Mouse (Mus musculus): ENCODE data around the gene Snai1.

The Snai1 gene

DNA sequence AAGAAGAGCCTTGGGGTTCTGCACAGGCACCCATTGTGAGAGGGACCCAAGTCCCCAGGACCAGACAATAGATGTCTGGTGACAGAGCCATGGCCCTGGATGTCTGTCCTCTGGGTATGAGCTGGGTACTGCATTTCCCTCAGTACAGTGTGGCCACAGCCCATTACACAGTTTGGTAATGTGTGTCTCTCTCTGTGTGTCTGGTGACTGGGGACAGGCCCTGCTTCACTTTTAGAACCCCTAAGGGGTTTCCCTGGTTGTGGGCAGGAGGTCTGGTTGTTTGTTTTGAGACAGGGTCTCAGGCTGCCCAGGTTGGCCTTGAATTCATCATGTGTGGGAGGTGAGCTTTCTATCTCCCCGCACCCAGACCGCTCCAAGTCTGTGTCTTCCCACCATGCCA is 47.3 kb downstream of the Snai1 start:
- DNase-seq: no peak

DNA sequence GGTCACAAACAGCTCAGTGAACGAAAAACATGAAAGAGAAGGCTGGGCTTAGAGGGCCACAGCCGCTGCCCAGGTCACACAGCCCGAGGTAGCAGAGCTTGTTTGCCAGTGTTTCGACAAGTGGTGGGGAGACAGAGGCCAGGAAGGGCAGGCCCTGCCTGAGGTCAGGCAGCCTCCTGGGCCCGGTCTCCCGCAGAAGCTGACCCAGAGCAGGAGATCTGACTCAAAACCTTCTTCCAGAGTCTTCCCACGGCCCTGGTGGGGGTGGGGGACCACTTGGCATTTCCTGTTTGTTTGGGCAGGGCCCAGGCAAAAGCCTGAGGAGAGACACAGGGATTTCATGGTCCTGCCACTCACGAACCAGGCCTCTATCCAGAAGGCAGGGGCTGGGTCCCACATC is 48.0 kb downstream of the Snai1 start:
- DNase-seq: peak; percentile 77

DNA sequence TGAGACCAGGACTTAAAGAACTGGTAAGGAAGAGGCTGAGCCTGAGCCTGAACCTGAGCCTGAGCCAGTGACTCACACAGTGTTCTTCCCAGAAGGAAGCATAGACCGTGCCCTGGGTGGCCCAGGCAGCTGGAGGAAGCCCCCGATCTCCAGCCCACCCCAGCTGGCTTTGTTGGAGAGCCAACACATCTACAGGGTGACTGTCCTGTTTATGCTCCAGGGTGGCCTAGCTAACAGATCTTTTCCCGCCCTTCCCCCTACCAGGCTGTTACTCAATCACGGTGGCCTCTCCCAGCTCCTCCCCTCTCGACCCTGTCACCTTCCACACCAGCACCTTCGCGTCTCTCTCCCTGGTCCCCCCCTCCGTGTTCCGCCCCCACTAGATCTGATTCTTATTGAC is 49.0 kb downstream of the Snai1 start:
- DNase-seq: peak; percentile 57

DNA sequence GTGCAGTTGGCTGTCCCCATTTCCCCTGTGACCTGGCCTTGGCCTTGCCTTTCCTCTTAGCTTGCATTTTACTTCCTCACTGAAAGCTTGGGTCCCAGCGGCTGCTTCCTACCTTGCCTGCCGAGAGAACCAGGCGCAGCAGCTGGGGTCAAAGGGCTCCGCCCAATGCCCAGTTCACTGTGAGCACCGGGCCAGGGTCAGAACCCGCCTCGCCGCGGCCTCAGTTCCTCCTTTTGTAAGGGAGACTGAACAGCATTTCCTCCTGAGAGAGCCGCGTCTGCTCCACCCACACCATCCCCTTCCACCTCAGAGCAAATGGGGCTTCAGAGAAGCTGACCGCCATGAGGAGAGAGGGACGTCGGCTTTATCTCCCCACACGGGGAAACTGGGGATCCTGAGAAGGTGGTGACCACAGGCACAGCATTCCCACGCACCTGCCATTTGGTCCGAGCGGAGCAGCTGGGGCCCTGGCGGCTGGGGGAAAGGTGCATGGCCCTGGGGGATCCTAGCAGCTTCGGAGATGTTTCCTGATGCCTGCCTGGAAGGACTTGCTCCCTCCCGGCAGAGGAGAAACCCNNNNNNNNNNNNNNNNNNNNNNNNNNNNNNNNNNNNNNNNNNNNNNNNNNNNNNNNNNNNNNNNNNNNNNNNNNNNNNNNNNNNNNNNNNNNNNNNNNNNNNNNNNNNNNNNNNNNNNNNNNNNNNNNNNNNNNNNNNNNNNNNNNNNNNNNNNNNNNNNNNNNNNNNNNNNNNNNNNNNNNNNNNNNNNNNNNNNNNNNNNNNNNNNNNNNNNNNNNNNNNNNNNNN is 51.0 kb downstream of the Snai1 start:
- DNase-seq: peak; percentile 74

Measured in kidney, postnatal 10 days (tissue).